ENCODE assay signal across 17 mouse cellular contexts in the genomic region with DNA sequence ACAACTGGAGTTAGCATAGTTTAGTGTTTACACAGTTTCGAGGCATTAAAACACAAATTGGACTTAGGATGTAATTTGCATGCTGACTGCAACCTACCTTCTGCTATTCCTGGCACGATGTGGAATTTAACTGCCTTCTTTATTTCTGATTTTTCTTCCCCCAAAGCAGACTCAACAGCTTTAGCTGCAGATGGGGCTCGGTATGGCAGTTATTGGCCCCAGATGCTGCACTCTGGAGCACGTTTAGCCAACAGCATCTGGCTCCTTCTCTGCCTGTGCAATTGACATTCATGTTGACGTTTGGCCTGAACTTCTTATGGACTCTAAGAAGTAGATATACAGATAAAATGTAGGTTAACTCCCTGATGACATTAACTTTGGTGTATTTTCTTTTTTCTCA.
A peak's percentile ranks its signal among the peaks of the same experiment; 100 is the strongest.
DNase-seq lines count a peak whose midpoint lies in the region; ATAC-seq and TF ChIP-seq lines count a peak whose summit lies in the region.
"Had no signal": no experiment of that assay in that cellular context is flagged by ENCODE, and none has a peak within 500 bp of the region (broad histone marks: within the 10 kb centered on the region; RNA-seq: fewer than 3 reads in every experiment).

No protein-coding gene starts in this region.

- H3K27me3 ChIP-seq in forebrain, embryonic 16.5 days (replicated peaks; ENCODE audit: control insufficient read depth, insufficient read depth, low read length), result no peaks in the 10 kb centered on the region
- H3K27me3 ChIP-seq in forebrain, embryonic 12.5 days, result no peaks in the 10 kb centered on the region
- H3K27me3 ChIP-seq: embryonic facial prominence, embryonic 12.5 days; hindbrain, embryonic 15.5 days had no signal

- peak; percentile 57 for DNase-seq in brain, embryonic 14.5 days (ENCODE audit: low read depth)
- DNase-seq in forelimb bud, embryonic 11.5 days (ENCODE audit: low read depth, low spot score), result peak; percentile 24
- DNase-seq in layer of hippocampus, postnatal 36 days, result peak; percentile 11 to 16
- DNase-seq in frontal cortex, postnatal 14 days (ENCODE audit: low spot score in 2 of 2), result no peak
- DNase-seq: cerebellum, adult 18-20 months; gastrocnemius, postnatal 10 days; heart, postnatal 10 days; kidney, adult 8-10 months; lung, postnatal 14 days; right cerebral cortex, postnatal 14 days had no signal

- no peak overlapping the region for H3K4me3 ChIP-seq in forebrain, embryonic 16.5 days (replicated peaks; ENCODE audit: low read length)
- no peak overlapping the region for H3K4me3 ChIP-seq in forebrain, embryonic 12.5 days (replicated peaks)
- H3K4me3 ChIP-seq: embryonic facial prominence, embryonic 12.5 days; hindbrain, embryonic 15.5 days; myocyte had no signal

- H3K36me3 ChIP-seq in forebrain, embryonic 16.5 days (ENCODE audit: control insufficient read depth, insufficient read depth), result no peaks in the 10 kb centered on the region
- no peaks in the 10 kb centered on the region for H3K36me3 ChIP-seq in forebrain, embryonic 12.5 days (replicated peaks)
- H3K36me3 ChIP-seq: embryonic facial prominence, embryonic 12.5 days; hindbrain, embryonic 15.5 days had no signal

- no peak overlapping the region for H3K27ac ChIP-seq in forebrain, embryonic 16.5 days (ENCODE audit: low read length)
- H3K27ac ChIP-seq in forebrain, embryonic 12.5 days, result no peak overlapping the region
- H3K27ac ChIP-seq: embryonic facial prominence, embryonic 12.5 days; hindbrain, embryonic 15.5 days; liver, embryonic 14.5 days had no signal

- no peak for TF ChIP-seq CTCF in brain, embryonic 14.5 days (IDR thresholded peaks at IDR 0.05; ENCODE audit: borderline replicate concordance, extremely low read depth, insufficient read depth, insufficient read length)

- H3K4me2 ChIP-seq in forebrain, embryonic 16.5 days (ENCODE audit: low read length), result no peak overlapping the region
- H3K4me2 ChIP-seq in forebrain, embryonic 12.5 days, result no peak overlapping the region
- H3K4me2 ChIP-seq: embryonic facial prominence, embryonic 12.5 days; hindbrain, embryonic 15.5 days had no signal

- ATAC-seq in forebrain, embryonic 16.5 days, result peak; percentile 61; the same call in 1 of the 2 replicates
- ATAC-seq in forebrain, embryonic 12.5 days (ENCODE audit: low FRiP score), result no peak
- ATAC-seq in activated CD4-positive, CD25-positive, alpha-beta regulatory T cell, adult 4 months, result no peak

- no peaks in the 10 kb centered on the region for H3K9me3 ChIP-seq in forebrain, embryonic 16.5 days (ENCODE audit: control insufficient read depth, low read length)
- H3K9me3 ChIP-seq in forebrain, embryonic 12.5 days, result no peaks in the 10 kb centered on the region
- H3K9me3 ChIP-seq: embryonic facial prominence, embryonic 12.5 days; hindbrain, embryonic 15.5 days had no signal

- 54% methylated on average over 5 of the region's 5 CpGs for WGBS in forebrain, embryonic 16.5 days
- 77% methylated on average over 5 of the region's 5 CpGs for WGBS in forebrain, embryonic 12.5 days

- H3K4me1 ChIP-seq in forebrain, embryonic 16.5 days (replicated peaks; ENCODE audit: control insufficient read depth, insufficient read depth, low read length), result no peaks in the 10 kb centered on the region
- no peaks in the 10 kb centered on the region for H3K4me1 ChIP-seq in forebrain, embryonic 12.5 days
- H3K4me1 ChIP-seq: embryonic facial prominence, embryonic 12.5 days; hindbrain, embryonic 15.5 days had no signal

- no peak overlapping the region for H3K9ac ChIP-seq in forebrain, embryonic 16.5 days (replicated peaks; ENCODE audit: low read depth, low read length)
- H3K9ac ChIP-seq in forebrain, embryonic 12.5 days, result no peak overlapping the region
- H3K9ac ChIP-seq: embryonic facial prominence, embryonic 12.5 days; hindbrain, embryonic 15.5 days; liver, embryonic 14.5 days had no signal

- TF ChIP-seq POLR2A in brain, embryonic 14.5 days (IDR thresholded peaks at IDR 0.05; ENCODE audit: borderline replicate concordance, extremely low read depth, insufficient read depth, insufficient read length, poor library complexity, severe bottlenecking), result no peak

Comparison
In these comparisons a context has a peak if more than half of its experiments do, and no peak if none do; other contexts are left out.
1. DNase-seq: peak in brain, embryonic 14.5 days (single experiment), forelimb bud, embryonic 11.5 days (single experiment) and layer of hippocampus, postnatal 36 days (2 of 2); none in frontal cortex, postnatal 14 days (0 of 2).